Mouse (Mus musculus) forebrain, embryonic 14.5 days (tissue): ENCODE measurements around the gene Rpl7l1. TPM values are rescaled to one million over a fixed set of nuclear protein-coding genes. Genes with fewer than 3 reads are reported as not detected.
"Not testable (repeated sequence)": the region's sequence is repeated elsewhere in the genome, so short reads cannot be mapped to it uniquely, and the experiment has no call there.

Source experiments
- ATAC-seq: fragments of 200-750 bp; cut with Nextera tagmentation; 2 replicates; pipeline ENCODE4 v1.8.0; 2017; ENCODE audit warnings: mild to moderate bottlenecking, moderate library complexity
- DNase-seq: peaks from one replicate; pipeline ENCODE4 v3.0.0-alpha.2; 2015; ENCODE audit warnings: low spot score
- H3K27ac ChIP-seq: fragments of 300-500 bp; sonication (generic); 2 replicates; pipeline ENCODE4 v1.5.1; 2014; ENCODE audit warnings: low read depth, mild to moderate bottlenecking, control low read depth, low read length, moderate library complexity
- H3K27me3 ChIP-seq: fragments of 300-500 bp; sonication (generic); replicated peaks from 2 replicates; pipeline ENCODE4 v1.6.1; 2014; ENCODE audit warnings: low read length, control low read depth, mixed read lengths; ENCODE audit not compliant: control insufficient read depth, insufficient read depth
- H3K36me3 ChIP-seq: fragments of 300-500 bp; sonication (generic); 2 replicates; pipeline ENCODE4 v1.6.1; 2014; ENCODE audit warnings: low read length, control low read depth; ENCODE audit not compliant: control insufficient read depth, insufficient read depth
- H3K4me1 ChIP-seq: fragments of 300-500 bp; sonication (generic); 2 replicates; pipeline ENCODE4 v1.6.1; 2014; ENCODE audit warnings: antibody characterized with exemption, low read length, control low read depth; ENCODE audit not compliant: control insufficient read depth, insufficient read depth
- H3K4me2 ChIP-seq: fragments of 300-500 bp; sonication (generic); 2 replicates; pipeline ENCODE4 v1.6.1; 2014; ENCODE audit warnings: mild to moderate bottlenecking, control low read depth, low read length
- H3K4me3 ChIP-seq: fragments of 300-500 bp; sonication (generic); 2 replicates; pipeline ENCODE4 v1.5.1; 2014; ENCODE audit warnings: low read depth, low read length, control low read depth
- H3K9ac ChIP-seq: fragments of 300-500 bp; sonication (generic); 2 replicates; pipeline ENCODE4 v1.6.1; 2014; ENCODE audit warnings: mild to moderate bottlenecking, low read length, control low read depth, moderate library complexity
- H3K9me3 ChIP-seq: fragments of 300-500 bp; sonication (generic); replicated peaks from 2 replicates; pipeline ENCODE4 v1.6.1; 2016; ENCODE audit warnings: low read length, control low read depth, mixed read lengths; ENCODE audit not compliant: control insufficient read depth
- WGBS: fragments of 180-500 bp; shearing (Covaris S2); extraction: QIAGEN DNeasy Blood & Tissue Kit; methylation state at CpG from one replicate; pipeline ENCODE4 v1.1.7; 2014; 5-methylcytosine and 5-hydroxymethylcytosine counted together
- polyA plus RNA-seq: library from polyadenylated mRNA; unstranded; fragments of >200 nt; fragmentation: Nextera tagmentation; extraction: Ambion mirVana; gene quantifications from 2 replicates; pipeline ENCODE4 v1.2.1, GENCODE M21; 2014

The Rpl7l1 gene
- polyA plus RNA-seq, 1 experiment from 2014 or later: 110 TPM

GRCm38 (mm10) chr17:46787974-46788373, 5.5 kb upstream of the Rpl7l1 start:
- not testable (repeated sequence) for DNase-seq, H3K9ac ChIP-seq, H3K4me2 ChIP-seq, H3K36me3 ChIP-seq, H3K4me3 ChIP-seq, H3K27me3 ChIP-seq, H3K9me3 ChIP-seq, H3K27ac ChIP-seq, ATAC-seq, H3K4me1 ChIP-seq
- 58% methylated on average over 2 of the region's 2 CpGs for WGBS

- WGBS: 97% methylated on average over 5 of the region's 5 CpGs
- no peak overlapping the region for H3K9ac ChIP-seq
- no peaks in the 10 kb centered on the region for H3K36me3 ChIP-seq
- H3K27ac ChIP-seq: no peak overlapping the region
- no peaks in the 10 kb centered on the region for H3K9me3 ChIP-seq
- no peaks in the 10 kb centered on the region for H3K4me1 ChIP-seq
- H3K4me3 ChIP-seq: no peak overlapping the region
- no peak for ATAC-seq
- no peak overlapping the region for H3K4me2 ChIP-seq
- no peaks in the 10 kb centered on the region for H3K27me3 ChIP-seq
- no peak for DNase-seq
These were observed 4.5 kb upstream of the Rpl7l1 start for GRCm38 (mm10) chr17:46786952-46787351.

DNA sequence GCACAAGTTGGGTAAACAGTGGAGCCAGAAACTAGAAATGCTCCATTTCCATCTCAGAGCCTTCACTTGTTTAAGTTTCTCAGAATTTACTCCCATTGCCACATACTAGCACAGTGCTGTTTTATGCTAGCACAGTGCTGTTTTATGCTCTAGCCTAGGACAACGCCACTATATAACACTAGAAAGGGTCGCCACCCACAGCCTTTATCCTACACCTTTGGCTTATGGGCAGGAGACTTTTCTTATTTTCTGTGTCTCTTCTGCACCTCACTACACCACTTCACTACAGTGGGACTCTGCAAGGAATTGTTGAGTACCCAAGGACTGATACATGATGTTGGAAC, 722 bp upstream of the Rpl7l1 start:
- Histone ChIP-seq H3K36me3 (peaks cover 25% of the 10 kb centered on the region), H3K9ac (peak overlapping the region; percentile 78; the same call in 1 of the 2 replicates), H3K4me2 (peak overlapping the region; percentile 54; the same call in 1 of the 2 replicates), H3K4me3 (peak overlapping the region; percentile 62), H3K27me3 (no peaks in the 10 kb centered on the region), H3K4me1 (no peaks in the 10 kb centered on the region), H3K27ac (no peak overlapping the region), H3K9me3 (no peaks in the 10 kb centered on the region)
- ATAC-seq: peak; percentile 45
- no peak for DNase-seq
- 85% methylated on average over 2 of the region's 2 CpGs for WGBS

GRCm38 (mm10) chr17:46781876-46782275, 596 bp downstream of the Rpl7l1 start:
- 4% methylated on average over 11 of the region's 11 CpGs for WGBS
- ATAC-seq: no peak

GRCm38 (mm10) chr17:46776087-46776486, 6.4 kb downstream of the Rpl7l1 start:
- Histone ChIP-seq H3K36me3 (peaks cover 65% of the 10 kb centered on the region), H3K9me3 (no peaks in the 10 kb centered on the region), H3K27me3 (no peaks in the 10 kb centered on the region), H3K4me1 (peaks cover 14% of the 10 kb centered on the region), H3K4me3 (no peak overlapping the region), H3K9ac (no peak overlapping the region), H3K27ac (no peak overlapping the region), H3K4me2 (no peak overlapping the region)
- DNase-seq: no peak
- ATAC-seq: no peak
- WGBS: 87% methylated on average over 3 of the region's 3 CpGs

More at GRCm38 (mm10) chr17:46781876-46782275, 596 bp downstream of the Rpl7l1 start:
- Histone ChIP-seq H3K4me3 (peak overlapping the region; percentile 62), H3K9ac (peak overlapping the region; percentile 78), H3K9me3 (no peaks in the 10 kb centered on the region), H3K4me1 (no peaks in the 10 kb centered on the region), H3K27me3 (no peaks in the 10 kb centered on the region), H3K4me2 (peak overlapping the region; percentile 54), H3K36me3 (peaks cover 38% of the 10 kb centered on the region), H3K27ac (peak overlapping the region; percentile 84)
- DNase-seq: peak; percentile 4

GRCm38 (mm10) chr17:46775070-46775469, 7.4 kb downstream of the Rpl7l1 start:
- Histone ChIP-seq H3K4me2 (no peak overlapping the region), H3K27me3 (no peaks in the 10 kb centered on the region), H3K4me1 (peaks cover 14% of the 10 kb centered on the region), H3K9me3 (no peaks in the 10 kb centered on the region), H3K9ac (no peak overlapping the region), H3K27ac (no peak overlapping the region), H3K4me3 (no peak overlapping the region), H3K36me3 (peaks cover 60% of the 10 kb centered on the region)
- WGBS: 95% methylated on average over 9 of the region's 9 CpGs
- ATAC-seq: no peak
- no peak for DNase-seq

GRCm38 (mm10) chr17:46774131-46774472, 8.4 kb downstream of the Rpl7l1 start:
- Histone ChIP-seq H3K4me2 (peak overlapping the region; percentile 83), H3K4me3 (no peak overlapping the region), H3K27me3 (no peaks in the 10 kb centered on the region), H3K27ac (peak overlapping the region; percentile 41; the same call in 1 of the 2 replicates), H3K4me1 (peaks cover 14% of the 10 kb centered on the region), H3K9me3 (no peaks in the 10 kb centered on the region), H3K9ac (no peak overlapping the region), H3K36me3 (peaks cover 50% of the 10 kb centered on the region)
- DNase-seq (no peak), ATAC-seq (no peak)
- WGBS: 44% methylated on average over 2 of the region's 2 CpGs

DNA sequence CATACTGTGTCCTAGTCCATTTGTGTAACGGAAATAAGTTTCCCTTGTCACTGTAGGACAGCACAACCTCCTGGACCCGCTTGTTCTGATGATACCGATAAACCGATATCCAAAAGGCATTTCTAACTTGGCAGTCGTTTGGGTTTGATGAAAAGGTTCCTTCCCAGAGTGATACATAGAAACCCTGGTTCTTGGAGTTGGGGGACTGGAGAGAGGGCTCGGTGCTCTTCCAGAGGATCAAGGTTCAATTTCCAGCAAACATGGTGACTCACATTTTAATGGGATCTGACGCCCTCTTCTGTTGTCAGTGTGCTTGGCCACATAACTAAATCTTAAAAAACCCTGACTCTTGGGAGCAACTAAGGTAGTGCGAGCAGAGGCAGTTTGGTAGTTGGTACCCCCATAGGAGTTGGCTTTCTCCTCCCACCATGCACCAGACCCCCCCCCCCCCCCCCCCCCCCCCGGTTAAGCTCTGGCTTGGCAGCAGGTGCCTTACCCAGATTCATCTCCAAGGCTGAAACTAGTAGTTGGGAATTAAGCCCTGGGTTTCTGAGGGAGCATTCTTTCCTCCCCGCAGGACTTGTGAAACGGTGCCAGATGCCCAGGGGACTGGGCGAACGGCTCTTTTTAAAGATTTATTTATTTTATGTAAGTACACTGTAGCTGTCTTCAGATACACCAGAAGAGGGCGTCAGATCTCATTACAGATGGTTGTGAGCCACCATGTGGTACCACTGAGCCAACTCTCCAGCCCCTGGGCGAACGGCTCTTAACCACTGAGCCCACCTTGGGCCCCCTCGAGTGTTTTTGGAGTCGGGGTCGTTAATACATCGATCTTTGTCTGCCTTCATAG, 9.0 kb downstream of the Rpl7l1 start:
- no peak for ATAC-seq
- no peaks in the 10 kb centered on the region for H3K27me3 ChIP-seq
- H3K4me3 ChIP-seq: peak overlapping the region; percentile 76
- no peaks in the 10 kb centered on the region for H3K9me3 ChIP-seq
- peaks cover 14% of the 10 kb centered on the region for H3K4me1 ChIP-seq
- 6% methylated on average over 19 of the region's 20 CpGs for WGBS
- H3K9ac ChIP-seq: peak overlapping the region; percentile 72
- H3K36me3 ChIP-seq: peaks cover 44% of the 10 kb centered on the region
- H3K4me2 ChIP-seq: peak overlapping the region; percentile 83
- DNase-seq: peak; percentile 47
- H3K27ac ChIP-seq: peak overlapping the region; percentile 65; the same call in 1 of the 2 replicates
